Mouse (Mus musculus): ENCODE data around the gene Rasa2.
A peak's percentile ranks its signal among the peaks of the same experiment; 100 is the strongest.

Gene Rasa2

GRCm38 (mm10) chr9:96639451-96639850 lies 8.0 kb upstream of the Rasa2 start:
- peak; percentile 92 for DNase-seq (ENCODE audit: inconsistent ontology term)

- no peak for DNase-seq (ENCODE audit: inconsistent ontology term)
These were observed 7.1 kb upstream of the Rasa2 start for GRCm38 (mm10) chr9:96638508-96638907.

GRCm38 (mm10) chr9:96637157-96637548 lies 5.7 kb upstream of the Rasa2 start:
- no peak for DNase-seq (ENCODE audit: inconsistent ontology term)

- no peak for DNase-seq (ENCODE audit: inconsistent ontology term)
These were observed 5.2 kb upstream of the Rasa2 start for GRCm38 (mm10) chr9:96636423-96637156.

GRCm38 (mm10) chr9:96635899-96636298 lies 4.5 kb upstream of the Rasa2 start:
- DNase-seq (ENCODE audit: inconsistent ontology term) = no peak

- DNase-seq (ENCODE audit: inconsistent ontology term) = no peak
These were observed 3.8 kb upstream of the Rasa2 start for GRCm38 (mm10) chr9:96635176-96635575.

- DNase-seq (ENCODE audit: inconsistent ontology term) = no peak
These were observed 2.4 kb upstream of the Rasa2 start for GRCm38 (mm10) chr9:96633771-96634170.

- DNase-seq (ENCODE audit: inconsistent ontology term) = no peak
These were observed 1.3 kb upstream of the Rasa2 start for GRCm38 (mm10) chr9:96632756-96633155.

GRCm38 (mm10) chr9:96632073-96632690 lies 765 bp upstream of the Rasa2 start:
- no peak for DNase-seq (ENCODE audit: inconsistent ontology term)

- DNase-seq (ENCODE audit: inconsistent ontology term) = peak; percentile 75
These were observed 637 bp downstream of the Rasa2 start for GRCm38 (mm10) chr9:96630571-96631388.

GRCm38 (mm10) chr9:96629151-96629550 lies 2.3 kb downstream of the Rasa2 start:
- no peak for DNase-seq (ENCODE audit: inconsistent ontology term)

GRCm38 (mm10) chr9:96627557-96628085 lies 3.8 kb downstream of the Rasa2 start:
- DNase-seq (ENCODE audit: inconsistent ontology term) = no peak

- DNase-seq (ENCODE audit: inconsistent ontology term) = no peak
These were observed 4.4 kb downstream of the Rasa2 start for GRCm38 (mm10) chr9:96627042-96627441.

- no peak for DNase-seq (ENCODE audit: inconsistent ontology term)
These were observed 12.8 kb downstream of the Rasa2 start for GRCm38 (mm10) chr9:96618448-96619176.

- no peak for DNase-seq (ENCODE audit: inconsistent ontology term)
These were observed 19.1 kb downstream of the Rasa2 start for GRCm38 (mm10) chr9:96612297-96612696.

- DNase-seq (ENCODE audit: inconsistent ontology term) = no peak
These were observed 19.6 kb downstream of the Rasa2 start for GRCm38 (mm10) chr9:96611693-96612293.

- DNase-seq (ENCODE audit: inconsistent ontology term) = no peak
These were observed 20.6 kb downstream of the Rasa2 start for GRCm38 (mm10) chr9:96610813-96611212.

GRCm38 (mm10) chr9:96603416-96603815 lies 28.0 kb downstream of the Rasa2 start:
- no peak for DNase-seq (ENCODE audit: inconsistent ontology term)

GRCm38 (mm10) chr9:96597899-96598298 lies 33.5 kb downstream of the Rasa2 start:
- no peak for DNase-seq (ENCODE audit: inconsistent ontology term)

- DNase-seq (ENCODE audit: inconsistent ontology term) = no peak
These were observed 38.5 kb downstream of the Rasa2 start for GRCm38 (mm10) chr9:96592670-96593600.

Measured in Muller cell, postnatal 12 days (primary cell).